Mouse (Mus musculus): ENCODE data around the gene Mapk8ip1. TPM values are rescaled to one million over a fixed set of nuclear protein-coding genes. Genes with fewer than 3 reads are reported as not detected.

The Mapk8ip1 gene
- polyA plus RNA-seq, 1 experiment from 2014 or later: 34.9 TPM

DNA sequence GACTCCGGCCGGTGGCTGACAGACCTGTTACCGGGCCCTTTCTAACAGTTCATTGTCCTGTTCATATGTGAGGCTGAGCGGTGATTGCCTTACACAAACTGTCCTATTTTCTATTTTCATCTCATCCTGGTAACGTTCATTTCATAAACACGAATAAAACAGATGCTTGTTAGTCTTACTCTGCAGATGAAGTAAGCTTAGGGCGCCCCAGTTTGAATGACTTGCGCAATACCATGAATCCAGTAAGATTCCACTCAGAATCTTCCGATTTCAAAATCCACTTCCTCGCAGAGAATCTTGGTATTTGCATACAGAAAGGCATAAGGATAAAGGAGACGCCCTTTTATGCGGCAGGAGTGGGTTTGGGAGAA, 33.3 kb upstream of the Mapk8ip1 start:
- Histone ChIP-seq H3K4me2 (peak overlapping the region; percentile 88), H3K4me1 (peaks cover 50% of the 10 kb centered on the region), H3K4me3 (replicated peaks) (peak overlapping the region; percentile 81), H3K36me3 (no peaks in the 10 kb centered on the region), H3K9ac (peak overlapping the region; percentile 46), H3K27me3 (peaks cover 4% of the 10 kb centered on the region; the same call in 1 of the 2 replicates), H3K27ac (0 out of 2 replicates have a peak overlapping the region, but pooled peaks have one; percentile 37), H3K9me3 (replicated peaks) (0 out of 2 replicates have a peak, but pooled peaks cover 3% of the 10 kb centered on the region)
- ATAC-seq (replicated peaks; ENCODE audit: low FRiP score): 0 out of 2 replicates have a peak, but pooled peaks have one; percentile 0
- WGBS: 9% methylated on average over 12 of the region's 12 CpGs

DNA sequence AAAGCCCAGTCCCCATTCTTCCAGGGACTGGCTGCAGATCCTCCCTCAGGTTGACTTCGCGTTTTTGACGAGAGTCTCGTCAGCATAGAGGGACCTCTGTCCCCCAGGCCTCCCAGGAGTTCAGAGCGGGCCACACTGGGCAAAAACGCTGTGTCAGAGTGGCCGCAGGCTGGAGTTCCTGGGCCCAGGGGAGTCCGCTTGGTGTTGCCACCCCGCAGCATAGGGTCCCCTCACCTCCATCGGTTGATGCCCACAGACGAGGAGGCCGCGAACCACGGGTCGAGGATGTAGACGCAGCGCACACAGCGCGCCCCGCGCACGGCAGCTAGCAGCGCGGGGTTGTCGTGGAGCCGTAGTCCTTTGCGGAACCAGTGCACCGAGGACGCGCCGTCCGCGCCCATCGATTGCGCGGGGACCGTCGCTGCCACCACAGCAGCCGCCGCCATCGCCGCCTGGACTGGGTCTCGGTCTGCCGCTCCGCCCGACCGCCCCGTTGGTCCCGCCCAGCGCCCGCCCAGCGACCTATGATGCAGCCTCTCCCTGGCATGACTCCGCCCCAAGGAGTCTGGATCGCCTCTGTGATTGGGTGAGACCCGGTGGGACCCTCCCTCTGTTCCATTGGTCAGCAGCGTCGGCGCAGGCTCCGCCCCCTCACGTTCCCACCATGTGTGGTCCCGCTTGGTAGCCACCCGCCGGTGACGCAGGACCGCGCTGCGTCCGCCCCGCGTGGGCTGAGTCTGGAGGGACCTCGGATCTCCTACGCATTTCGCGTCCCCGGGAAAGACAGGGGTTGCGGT, 32.7 kb upstream of the Mapk8ip1 start, which contains the start of gene Cry2:
TSS of gene Cry2 (minus strand) at position 466 of the 797 bp plus-strand sequence.
- Histone ChIP-seq H3K9ac (peak within 1 kb of the TSS; percentile 82), H3K4me2 (peak within 1 kb of the TSS; percentile 88), H3K27ac (peak within 1 kb of the TSS; percentile 62), H3K9me3 (replicated peaks) (0 out of 2 replicates have a peak, but pooled peaks cover 3% of the 10 kb centered on the region), H3K36me3 (no peaks in the 10 kb centered on the region), H3K27me3 (peaks cover 4% of the 10 kb centered on the region; the same call in 1 of the 2 replicates), H3K4me3 (replicated peaks) (peak within 1 kb of the TSS; percentile 81), H3K4me1 (peaks cover 54% of the 10 kb centered on the region)
- WGBS: under 1% methylated on average over 76 of the region's 76 CpGs
- ATAC-seq (replicated peaks; ENCODE audit: low FRiP score): peak; percentile 99

DNA sequence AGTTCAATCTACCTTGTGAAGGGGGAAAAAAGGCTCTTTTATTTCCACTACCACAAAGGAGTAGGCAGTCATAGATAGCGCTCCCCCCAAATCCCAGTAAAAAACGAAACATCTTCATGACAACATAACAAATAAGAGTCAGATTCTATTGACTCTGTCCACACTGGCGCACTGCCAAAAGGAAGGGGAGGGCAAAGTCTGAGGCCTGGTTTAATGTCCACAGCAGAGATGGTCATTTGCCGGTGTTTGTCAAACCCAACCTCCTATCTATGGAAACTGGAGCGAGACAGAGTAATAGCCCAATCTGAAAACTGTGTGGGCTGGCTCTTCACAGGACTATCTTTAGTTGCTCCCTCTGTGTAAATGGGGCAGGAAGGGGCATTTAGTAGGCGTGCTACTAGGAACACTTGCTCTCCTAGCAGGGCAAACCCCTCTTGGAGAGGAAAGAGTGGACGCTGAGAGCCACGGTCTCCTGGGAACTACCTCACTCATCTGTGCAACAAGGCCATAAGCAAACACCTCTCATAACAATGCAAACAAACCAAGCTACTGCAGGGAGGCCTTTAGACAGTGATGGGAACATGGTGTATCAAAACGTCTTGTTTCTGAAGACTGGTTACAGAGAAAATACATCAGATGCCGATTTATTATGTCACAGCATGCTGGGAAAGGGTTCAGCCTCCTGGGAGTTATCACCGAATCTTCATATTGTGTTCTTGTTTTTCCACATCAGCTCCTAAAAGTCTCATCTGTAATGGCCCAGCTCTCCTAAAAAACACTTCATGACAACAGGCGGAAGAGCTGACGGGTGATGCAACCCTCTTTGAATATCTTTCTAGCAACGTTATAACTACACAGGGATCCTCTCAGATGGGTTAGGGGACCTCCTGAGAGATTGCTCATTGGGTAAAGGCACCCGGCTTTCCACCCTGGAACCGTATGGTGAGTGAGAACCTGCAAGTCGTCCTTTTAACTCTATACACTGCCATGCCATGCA, 31.5 kb upstream of the Mapk8ip1 start:
- ATAC-seq (replicated peaks; ENCODE audit: low FRiP score): no peak
- no peaks in the 10 kb centered on the region for H3K36me3 ChIP-seq
- peaks cover 4% of the 10 kb centered on the region; the same call in 1 of the 2 replicates for H3K27me3 ChIP-seq
- H3K9me3 ChIP-seq (replicated peaks): 0 out of 2 replicates have a peak, but pooled peaks cover 3% of the 10 kb centered on the region
- peaks cover 63% of the 10 kb centered on the region for H3K4me1 ChIP-seq
- H3K27ac ChIP-seq: no peak overlapping the region
- peak overlapping the region; percentile 88 for H3K4me2 ChIP-seq
- H3K4me3 ChIP-seq (replicated peaks): peak overlapping the region; percentile 81
- H3K9ac ChIP-seq: peak overlapping the region; percentile 82; the same call in 1 of the 2 replicates
- 44% methylated on average over 17 of the region's 17 CpGs for WGBS

DNA sequence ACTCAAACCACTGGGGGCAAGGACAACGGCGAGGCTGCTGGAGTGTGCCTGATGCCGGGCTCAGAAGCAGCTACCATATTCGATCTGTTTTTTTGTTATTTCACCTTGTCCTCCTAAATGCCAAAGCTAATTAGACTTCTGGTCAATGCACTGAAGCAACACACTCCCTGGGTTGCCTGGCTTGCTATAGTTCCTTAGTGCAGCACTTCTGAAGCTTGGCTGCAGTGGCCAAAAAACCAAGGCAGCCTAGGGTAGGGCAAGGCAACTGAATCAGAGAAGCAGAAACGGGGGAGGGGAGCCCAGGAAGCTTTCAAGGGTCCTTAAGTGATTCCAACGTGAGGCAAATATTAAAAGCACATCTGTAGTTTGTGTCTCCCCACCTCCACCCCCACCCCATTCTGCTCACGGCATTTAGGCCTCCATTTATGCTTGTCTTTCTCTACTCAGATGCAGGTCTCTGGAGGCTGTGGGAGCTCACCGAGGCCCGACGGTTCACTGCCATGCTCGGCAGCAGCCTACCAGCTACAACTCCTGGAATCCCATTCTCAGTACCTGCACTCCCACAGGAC, 30.6 kb upstream of the Mapk8ip1 start:
- 29% methylated on average over 11 of the region's 11 CpGs for WGBS
- peak overlapping the region; percentile 75 for H3K27ac ChIP-seq
- no peaks in the 10 kb centered on the region for H3K36me3 ChIP-seq
- no peak for ATAC-seq (replicated peaks; ENCODE audit: low FRiP score)
- H3K9ac ChIP-seq: no peak overlapping the region
- H3K4me3 ChIP-seq (replicated peaks): peak overlapping the region; percentile 81
- H3K9me3 ChIP-seq (replicated peaks): 0 out of 2 replicates have a peak, but pooled peaks cover 2% of the 10 kb centered on the region
- H3K4me2 ChIP-seq: peak overlapping the region; percentile 88
- H3K4me1 ChIP-seq: peaks cover 64% of the 10 kb centered on the region
- H3K27me3 ChIP-seq: peaks cover 4% of the 10 kb centered on the region; the same call in 1 of the 2 replicates

DNA sequence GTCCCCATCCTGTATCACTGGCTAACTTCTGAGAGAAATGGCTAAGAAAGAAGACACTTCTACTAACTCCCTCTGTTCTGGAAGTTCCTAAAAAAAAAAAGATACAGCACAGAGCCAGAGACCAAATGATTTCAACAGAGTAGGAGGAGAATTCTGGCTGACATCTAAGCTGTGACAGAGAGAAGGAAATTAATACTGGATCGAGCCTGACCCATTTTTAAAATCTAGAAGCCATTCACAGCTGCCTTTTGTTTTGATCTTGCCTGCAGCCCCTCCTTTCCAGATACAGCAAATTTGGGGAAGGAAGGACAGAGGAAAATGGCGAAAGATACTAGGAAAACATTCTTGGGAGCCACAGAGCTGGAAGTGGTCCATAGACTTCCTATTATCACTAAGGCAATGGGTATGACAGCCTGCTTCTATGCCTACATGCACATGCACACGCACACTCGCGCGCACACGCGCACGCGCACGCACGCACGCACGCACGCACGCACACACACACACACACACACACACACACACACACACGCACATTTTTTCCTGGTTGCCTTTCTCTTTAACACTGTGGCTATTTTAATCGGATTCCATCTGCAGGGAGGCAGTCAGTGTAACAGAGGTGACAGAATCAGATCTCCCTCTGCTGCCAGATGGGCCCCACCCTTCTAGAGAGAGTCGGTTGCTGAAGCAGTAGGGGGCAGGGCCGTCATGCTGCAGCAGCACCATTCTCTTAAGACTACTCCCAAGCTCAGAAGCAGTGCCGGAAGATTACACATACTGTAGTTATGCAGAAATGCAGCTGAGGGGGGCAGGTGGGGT, 29.9 kb upstream of the Mapk8ip1 start:
- peak overlapping the region; percentile 81 for H3K4me3 ChIP-seq (replicated peaks)
- H3K4me1 ChIP-seq: peaks cover 66% of the 10 kb centered on the region
- no peaks in the 10 kb centered on the region for H3K9me3 ChIP-seq (replicated peaks)
- WGBS: 65% methylated on average over 21 of the region's 21 CpGs
- peak; percentile 31; the same call in 1 of the 2 replicates for ATAC-seq (replicated peaks; ENCODE audit: low FRiP score)
- H3K36me3 ChIP-seq: peaks cover under 1% of the 10 kb centered on the region; the same call in 1 of the 2 replicates
- H3K4me2 ChIP-seq: peak overlapping the region; percentile 88
- H3K27me3 ChIP-seq: peaks cover 4% of the 10 kb centered on the region; the same call in 1 of the 2 replicates
- no peak overlapping the region for H3K9ac ChIP-seq
- peak overlapping the region; percentile 75 for H3K27ac ChIP-seq

DNA sequence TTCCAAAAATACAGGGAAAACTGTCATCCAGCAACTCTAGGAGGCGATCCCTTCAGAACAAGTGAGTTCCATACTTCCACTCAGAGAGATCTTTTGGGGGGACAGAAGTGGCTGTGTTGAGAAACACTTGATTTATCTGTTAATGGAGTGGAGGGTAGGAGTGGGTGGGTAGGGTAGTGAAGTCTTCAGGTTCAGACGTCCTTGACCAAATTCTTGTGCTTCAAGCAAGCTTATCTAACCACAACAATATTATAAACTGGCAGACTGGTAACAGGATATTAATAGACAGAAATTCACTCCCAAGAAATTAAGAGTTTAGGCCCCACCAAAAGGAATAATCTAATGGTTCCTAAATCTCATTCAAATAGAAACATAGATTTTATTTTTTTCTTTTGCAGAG, 29.0 kb upstream of the Mapk8ip1 start:
- WGBS: 71% methylated on average over 2 of the region's 2 CpGs
- Histone ChIP-seq H3K9me3 (replicated peaks) (no peaks in the 10 kb centered on the region), H3K4me1 (peaks cover 66% of the 10 kb centered on the region), H3K27ac (no peak overlapping the region), H3K36me3 (peaks cover 2% of the 10 kb centered on the region; the same call in 1 of the 2 replicates), H3K9ac (no peak overlapping the region), H3K4me3 (replicated peaks) (no peak overlapping the region), H3K27me3 (no peaks in the 10 kb centered on the region; the same call in 1 of the 2 replicates), H3K4me2 (no peak overlapping the region)
- no peak for ATAC-seq (replicated peaks; ENCODE audit: low FRiP score)

DNA sequence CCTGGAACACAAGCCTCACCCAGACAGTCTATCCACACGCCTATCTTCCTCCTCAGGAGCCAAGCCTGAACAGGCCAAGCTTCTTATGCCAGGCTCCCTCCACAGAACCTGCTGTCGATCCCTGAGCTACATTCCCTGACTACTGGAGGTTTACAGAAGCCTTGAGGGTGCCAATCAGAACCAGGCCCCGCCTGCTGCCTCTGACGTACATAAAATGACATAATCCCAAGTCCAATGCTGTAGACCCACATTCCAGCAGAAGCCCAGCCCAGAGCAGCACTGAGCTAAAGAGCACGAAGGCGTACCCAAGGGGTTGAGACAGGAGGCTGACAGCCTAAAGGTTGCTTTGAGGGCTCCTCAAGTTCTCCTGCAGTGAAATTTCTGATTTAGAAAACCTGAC, 26.8 kb upstream of the Mapk8ip1 start:
- Histone ChIP-seq H3K27ac (peak overlapping the region; percentile 64), H3K9me3 (replicated peaks) (no peaks in the 10 kb centered on the region), H3K36me3 (peaks cover 19% of the 10 kb centered on the region), H3K4me3 (replicated peaks) (no peak overlapping the region), H3K4me1 (peaks cover 65% of the 10 kb centered on the region), H3K27me3 (no peaks in the 10 kb centered on the region), H3K4me2 (no peak overlapping the region), H3K9ac (no peak overlapping the region; the same call in 1 of the 2 replicates)
- 48% methylated on average over 6 of the region's 6 CpGs for WGBS
- peak; percentile 55; the same call in 1 of the 2 replicates for ATAC-seq (replicated peaks; ENCODE audit: low FRiP score)

DNA sequence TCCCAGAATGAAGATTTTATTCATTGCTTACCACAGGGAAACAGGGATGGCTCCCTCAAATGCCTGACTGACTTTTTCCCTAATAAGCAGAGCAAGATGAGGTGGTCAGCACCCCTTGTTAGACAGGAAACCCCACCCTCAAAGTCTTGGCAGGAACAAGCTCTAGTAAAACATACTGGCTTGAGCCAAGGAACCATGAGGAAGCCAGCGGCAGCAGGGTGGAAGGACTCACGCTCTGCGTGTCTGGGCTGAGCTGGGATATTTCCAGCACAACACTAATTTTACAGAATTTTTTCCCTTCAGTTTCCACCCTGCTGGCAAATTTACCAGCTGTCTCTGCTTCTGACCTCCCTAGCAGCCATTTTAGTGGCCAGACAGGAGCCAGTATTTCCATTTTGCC, 25.4 kb upstream of the Mapk8ip1 start:
- no peak overlapping the region for H3K9ac ChIP-seq
- peak overlapping the region; percentile 27; the same call in 1 of the 2 replicates for H3K27ac ChIP-seq
- peaks cover 34% of the 10 kb centered on the region for H3K36me3 ChIP-seq
- H3K27me3 ChIP-seq: no peaks in the 10 kb centered on the region
- H3K4me2 ChIP-seq: no peak overlapping the region
- 76% methylated on average over 3 of the region's 3 CpGs for WGBS
- no peak for ATAC-seq (replicated peaks; ENCODE audit: low FRiP score)
- no peak overlapping the region for H3K4me3 ChIP-seq (replicated peaks)
- H3K9me3 ChIP-seq (replicated peaks): no peaks in the 10 kb centered on the region
- peaks cover 53% of the 10 kb centered on the region for H3K4me1 ChIP-seq

DNA sequence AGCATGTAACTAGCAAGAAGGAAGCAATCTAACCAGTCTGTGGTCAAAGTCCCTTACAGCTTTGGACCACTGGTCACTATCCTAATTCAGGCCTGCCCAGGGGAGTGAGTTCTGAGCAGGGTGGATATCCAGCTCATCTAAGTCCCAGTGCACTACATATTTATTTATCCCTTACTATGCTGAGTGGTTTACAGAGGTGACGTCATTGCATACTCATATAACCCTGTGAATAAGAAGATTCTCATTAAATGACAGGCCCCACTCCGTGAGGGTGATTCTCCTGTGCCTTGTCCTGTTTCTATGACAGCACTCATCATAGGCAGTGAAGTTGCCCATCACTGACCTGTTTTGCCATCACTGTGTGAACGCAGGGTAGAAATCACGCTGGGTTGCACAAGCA, 24.3 kb upstream of the Mapk8ip1 start:
- no peak for ATAC-seq (replicated peaks; ENCODE audit: low FRiP score)
- Histone ChIP-seq H3K27me3 (no peaks in the 10 kb centered on the region), H3K4me3 (replicated peaks) (no peak overlapping the region), H3K36me3 (peaks cover 45% of the 10 kb centered on the region), H3K27ac (peak overlapping the region; percentile 52; the same call in 1 of the 2 replicates), H3K4me1 (peaks cover 42% of the 10 kb centered on the region), H3K4me2 (no peak overlapping the region), H3K9ac (no peak overlapping the region), H3K9me3 (replicated peaks) (no peaks in the 10 kb centered on the region)
- WGBS: 88% methylated on average over 4 of the region's 4 CpGs

DNA sequence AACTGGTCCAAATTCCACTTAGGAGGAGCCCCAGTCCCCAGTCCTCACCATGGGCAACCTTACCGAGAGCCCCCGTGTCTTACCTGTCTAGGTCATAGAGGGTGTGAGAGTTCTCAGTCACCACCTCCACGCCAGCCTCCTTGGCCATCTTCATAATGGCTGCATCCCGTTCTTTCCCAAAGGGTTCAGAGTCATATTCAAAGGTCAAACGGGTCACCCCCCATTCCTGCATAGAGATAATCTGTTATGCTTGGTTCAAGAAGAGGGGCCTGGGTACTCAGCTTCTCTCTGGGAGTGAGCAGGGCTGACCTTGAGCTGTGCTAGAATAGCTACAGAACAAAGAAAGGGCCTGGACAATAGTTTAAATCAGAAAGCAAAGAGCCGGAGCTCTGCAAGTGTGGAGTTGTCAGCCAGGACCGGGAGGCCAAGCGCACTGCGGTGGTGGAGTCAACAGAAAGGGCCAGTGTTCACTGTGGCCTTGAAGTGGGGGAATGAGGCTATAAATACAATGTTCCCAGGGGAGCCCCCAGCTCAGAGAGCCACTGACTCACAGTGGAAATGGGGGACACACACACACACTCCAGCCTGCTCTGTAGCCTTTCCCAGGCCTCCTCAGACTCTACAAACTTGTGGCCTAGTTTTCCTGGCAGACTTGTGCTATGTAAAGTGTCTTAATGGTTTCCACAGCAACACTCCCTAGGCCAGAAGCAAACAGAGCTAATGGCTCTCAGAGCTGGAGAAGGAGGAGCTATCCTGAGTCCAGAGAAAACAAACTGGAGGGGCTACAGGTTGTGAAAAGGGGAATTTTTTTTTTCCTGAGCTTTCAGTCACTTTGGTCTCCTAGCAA, 23.6 kb upstream of the Mapk8ip1 start:
- Histone ChIP-seq H3K4me1 (peaks cover 40% of the 10 kb centered on the region), H3K27ac (peak overlapping the region; percentile 52), H3K9me3 (replicated peaks) (no peaks in the 10 kb centered on the region), H3K4me3 (replicated peaks) (no peak overlapping the region), H3K36me3 (peaks cover 51% of the 10 kb centered on the region), H3K9ac (no peak overlapping the region), H3K27me3 (no peaks in the 10 kb centered on the region), H3K4me2 (no peak overlapping the region)
- WGBS: 74% methylated on average over 9 of the region's 9 CpGs
- ATAC-seq (replicated peaks; ENCODE audit: low FRiP score): peak; percentile 55
